Mouse (Mus musculus) embryo, embryonic 11.5 days (tissue): ENCODE measurements around the gene Ror1.

Experiments used
- DNase-seq: peaks from one replicate; pipeline ENCODE4 v3.0.0-alpha.2; 2012; ENCODE audit warnings: low read depth, low spot score

The Ror1 gene

DNA sequence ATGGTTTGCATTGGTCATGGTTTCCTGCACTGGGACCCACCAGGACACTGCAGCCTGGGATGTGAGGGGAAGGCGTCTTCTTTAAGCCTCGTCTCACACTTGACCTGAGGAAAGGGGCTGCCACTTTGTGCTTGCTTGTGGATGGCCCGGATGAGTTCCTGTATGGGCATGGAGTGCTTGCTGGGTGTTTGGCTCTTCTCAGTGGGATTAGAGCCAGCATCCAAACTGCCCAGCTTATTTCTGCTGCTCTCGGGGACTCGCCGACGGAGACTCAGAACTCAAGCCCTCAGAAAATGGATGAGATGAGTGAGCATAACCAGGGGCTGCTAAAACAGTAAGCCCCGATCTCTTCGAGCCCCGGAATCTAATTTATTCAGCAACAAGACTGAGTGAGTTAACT is 157.1 kb downstream of the Ror1 start:
- no peak for DNase-seq

- DNase-seq = no peak
These were observed 157.8 kb downstream of the Ror1 start for GRCm38 (mm10) chr4:100253401-100253800.

- no peak for DNase-seq
These were observed 158.2 kb downstream of the Ror1 start for GRCm38 (mm10) chr4:100253831-100254230.

DNA sequence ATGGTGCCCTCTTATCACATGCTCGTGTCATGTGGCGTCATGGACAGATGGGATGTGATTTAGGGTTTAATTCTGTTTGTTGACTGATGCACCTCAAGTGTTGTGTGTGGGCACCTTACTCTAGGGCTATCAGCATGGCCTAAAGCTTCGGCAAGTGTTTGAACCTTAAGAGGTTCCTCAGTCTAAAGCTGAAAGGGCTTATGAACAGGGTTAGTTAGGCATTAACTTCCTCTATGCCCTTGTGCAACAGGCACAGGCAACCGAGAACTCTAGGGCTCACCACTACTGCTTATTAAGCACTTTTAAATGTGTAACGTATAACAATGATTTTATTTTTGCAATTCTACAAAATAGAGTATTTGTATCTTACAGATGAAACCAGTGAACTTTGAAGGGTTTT is 162.9 kb downstream of the Ror1 start:
- no peak for DNase-seq

GRCm38 (mm10) chr4:100263917-100264316 is 168.3 kb downstream of the Ror1 start:
- DNase-seq = no peak

GRCm38 (mm10) chr4:100271059-100271735 is 175.6 kb downstream of the Ror1 start:
- no peak for DNase-seq

DNA sequence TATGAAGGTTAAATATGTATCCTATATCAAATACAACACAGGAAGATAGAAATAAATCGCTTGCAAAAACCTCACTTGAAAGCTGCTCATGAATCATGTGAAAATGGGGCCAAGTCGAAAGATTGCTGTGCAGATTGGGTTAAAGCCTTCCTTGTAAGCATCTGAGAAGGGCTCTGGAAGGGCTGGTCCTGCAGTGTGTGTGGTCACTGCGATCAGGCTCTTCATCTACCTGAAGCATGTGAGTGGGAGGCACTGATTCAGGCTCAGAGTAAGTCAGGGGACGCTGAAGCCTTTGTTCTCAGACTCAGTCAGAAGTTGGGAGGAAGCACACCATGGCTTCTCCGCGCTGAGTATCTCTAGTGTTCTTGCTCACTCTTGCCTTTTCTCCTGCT is 176.1 kb downstream of the Ror1 start:
- DNase-seq = no peak

- DNase-seq = no peak
These were observed 177.8 kb downstream of the Ror1 start for GRCm38 (mm10) chr4:100273356-100273755.

DNA sequence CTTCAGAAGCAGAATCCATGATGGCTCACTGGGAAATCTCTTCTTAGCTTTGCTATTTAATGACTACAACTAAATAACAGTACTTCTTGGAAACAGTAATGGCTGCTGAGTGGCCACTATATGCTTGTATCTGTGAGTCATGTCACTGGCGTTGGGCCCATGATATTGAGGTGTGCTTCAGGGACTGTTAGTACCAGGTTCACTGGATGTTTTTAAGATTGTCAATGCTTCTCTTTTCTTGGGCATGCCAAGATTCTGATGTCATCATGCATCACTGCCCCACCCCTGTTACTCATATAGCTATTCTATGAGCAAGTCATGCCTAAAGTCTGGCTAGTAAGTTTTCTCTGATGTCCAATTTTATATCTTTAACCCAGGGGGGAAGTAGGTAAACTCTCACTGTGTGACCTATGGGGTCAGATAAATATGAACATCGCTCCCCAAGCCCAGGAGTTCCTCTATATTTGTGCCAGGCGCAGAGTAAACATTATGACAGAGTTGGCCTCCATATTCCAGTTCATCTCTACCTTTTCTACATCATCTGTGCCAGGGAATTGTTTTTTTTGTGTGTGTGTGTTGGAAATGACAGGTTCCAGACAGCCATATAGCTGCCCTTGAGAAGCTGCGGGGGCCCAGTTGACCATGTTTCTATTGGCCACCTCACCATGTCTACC is 178.4 kb downstream of the Ror1 start:
- no peak for DNase-seq

GRCm38 (mm10) chr4:100276482-100276881 is 180.9 kb downstream of the Ror1 start:
- DNase-seq = no peak

DNA sequence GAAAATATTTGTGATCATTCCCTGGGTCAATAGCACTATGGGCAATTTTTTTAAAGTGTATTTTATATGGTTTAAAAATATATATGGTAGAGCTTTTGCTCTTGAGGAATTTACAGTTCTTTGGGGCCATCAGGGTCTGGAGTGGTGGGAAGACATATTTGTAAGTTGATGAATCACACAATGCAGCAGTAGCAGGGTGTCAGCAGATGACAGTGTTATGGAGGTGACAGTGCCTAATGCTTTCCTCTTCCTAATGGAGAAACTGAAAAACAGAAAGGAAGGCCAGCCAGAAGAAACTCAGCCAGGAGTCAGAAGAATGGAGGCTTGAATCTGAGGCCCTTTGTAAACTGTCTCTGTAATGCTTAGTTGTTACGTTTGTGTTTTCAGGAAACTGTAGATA is 181.4 kb downstream of the Ror1 start:
- DNase-seq = no peak

- DNase-seq = no peak
These were observed 187.7 kb downstream of the Ror1 start for GRCm38 (mm10) chr4:100283171-100283880.

- DNase-seq = no peak
These were observed 188.9 kb downstream of the Ror1 start for GRCm38 (mm10) chr4:100284528-100284927.

DNA sequence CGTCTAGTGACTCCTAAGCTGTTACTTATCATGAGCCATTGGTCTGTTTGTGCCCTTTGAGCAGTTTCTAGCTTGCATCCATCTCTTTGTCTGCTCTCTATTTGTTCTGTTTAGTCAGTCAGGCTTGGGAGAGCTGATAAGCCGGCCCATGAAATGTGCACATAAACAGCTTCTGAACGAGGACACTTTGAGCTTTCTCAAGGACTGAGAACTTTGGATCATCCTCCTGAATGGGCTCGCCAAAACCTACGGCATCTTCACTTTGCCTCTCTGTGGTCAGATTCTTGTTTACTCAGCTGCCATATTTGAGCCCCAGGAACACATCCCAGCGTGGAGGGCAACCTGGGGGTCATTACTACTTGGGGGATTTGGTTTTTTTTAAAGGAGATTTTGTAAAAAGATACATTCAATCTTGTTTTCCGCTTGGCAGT is 190.5 kb downstream of the Ror1 start:
- DNase-seq = no peak

GRCm38 (mm10) chr4:100286800-100287199 is 191.2 kb downstream of the Ror1 start:
- DNase-seq = no peak

DNA sequence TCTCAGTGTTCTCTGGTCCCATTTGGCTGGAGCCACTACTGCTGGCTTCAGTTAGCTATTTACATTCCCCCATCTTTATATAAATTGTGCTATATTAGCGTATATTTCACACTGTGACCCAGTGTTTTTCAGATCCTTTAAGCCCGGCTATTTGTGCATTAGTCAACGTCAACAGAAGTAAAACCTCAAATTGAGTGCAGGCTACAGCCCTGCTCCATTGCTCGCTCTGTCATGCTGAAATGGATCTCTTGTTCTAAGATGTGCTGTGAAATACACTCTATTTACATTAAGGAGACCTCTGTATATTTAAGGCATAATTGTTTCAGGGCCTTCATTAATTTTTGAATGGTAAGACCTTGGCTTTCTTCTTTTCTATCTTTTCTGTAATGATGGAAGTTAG is 192.2 kb downstream of the Ror1 start:
- no peak for DNase-seq

DNA sequence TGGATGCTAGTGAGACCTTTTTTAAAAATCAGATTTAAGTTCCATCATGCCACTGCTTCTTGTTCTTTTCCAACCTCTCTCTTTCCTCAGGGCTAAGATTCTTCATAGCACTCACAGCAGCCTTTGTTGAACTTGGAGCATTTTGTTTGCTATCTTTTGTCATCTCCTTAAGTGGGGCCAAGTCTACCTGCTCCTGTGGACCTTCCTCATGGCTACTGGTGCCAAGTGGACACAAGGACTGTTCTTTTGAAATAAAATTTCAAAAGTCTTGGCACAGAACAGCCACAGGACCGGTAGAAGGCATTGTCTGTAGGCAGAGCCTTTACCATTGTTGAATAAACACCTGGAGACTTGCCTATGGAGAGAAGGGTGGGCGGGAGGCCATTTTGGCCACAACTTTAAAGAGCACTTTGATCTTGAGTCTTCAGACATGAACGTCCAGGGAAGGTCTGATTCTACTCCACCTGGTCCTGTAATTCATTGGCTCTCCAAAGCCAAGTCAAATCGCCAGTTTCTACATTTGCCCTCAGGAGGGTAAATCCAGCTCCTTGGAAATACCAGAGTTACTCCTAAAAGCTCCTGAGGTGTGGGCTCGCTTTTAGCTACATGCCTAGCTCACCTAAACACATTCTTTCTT is 195.5 kb downstream of the Ror1 start:
- DNase-seq = no peak

DNA sequence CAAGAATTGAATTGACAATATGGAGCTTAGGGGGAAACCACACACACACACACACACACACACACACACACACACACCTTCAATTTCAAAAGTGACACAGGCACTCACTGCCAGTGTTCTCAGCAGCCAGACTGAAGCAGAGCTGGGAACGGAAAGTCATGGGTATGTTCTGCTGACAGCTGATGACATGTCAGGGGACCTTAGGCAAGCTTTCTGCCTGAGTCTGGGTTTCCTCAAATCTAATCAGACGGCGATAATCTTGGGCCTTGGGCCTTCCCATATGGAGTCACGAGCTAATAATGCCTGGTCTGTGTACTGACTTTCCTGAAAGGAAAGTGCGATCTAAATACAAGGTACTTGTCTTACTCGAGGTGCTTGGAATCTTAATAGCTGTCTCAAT is 202.1 kb downstream of the Ror1 start:
- DNase-seq = no peak

DNA sequence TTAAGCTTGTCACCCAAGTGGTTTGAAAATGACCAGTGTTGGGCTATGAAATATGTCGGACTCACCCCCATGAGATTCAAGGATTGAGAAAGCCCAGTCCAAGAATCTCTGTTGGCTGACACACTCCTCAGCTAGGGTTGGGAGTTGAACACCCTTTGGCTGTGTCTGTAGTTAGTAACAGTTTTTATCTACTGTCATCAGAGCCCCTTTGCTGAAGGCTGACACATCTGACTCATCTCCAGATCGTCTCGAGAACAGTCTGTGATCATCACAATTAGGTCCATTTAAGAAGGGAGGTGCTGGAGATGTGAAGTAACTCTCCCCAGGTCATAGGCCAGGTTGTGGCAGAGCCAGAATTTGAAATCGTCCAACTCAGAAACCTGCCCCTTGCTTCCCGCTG is 203.0 kb downstream of the Ror1 start:
- no peak for DNase-seq

DNA sequence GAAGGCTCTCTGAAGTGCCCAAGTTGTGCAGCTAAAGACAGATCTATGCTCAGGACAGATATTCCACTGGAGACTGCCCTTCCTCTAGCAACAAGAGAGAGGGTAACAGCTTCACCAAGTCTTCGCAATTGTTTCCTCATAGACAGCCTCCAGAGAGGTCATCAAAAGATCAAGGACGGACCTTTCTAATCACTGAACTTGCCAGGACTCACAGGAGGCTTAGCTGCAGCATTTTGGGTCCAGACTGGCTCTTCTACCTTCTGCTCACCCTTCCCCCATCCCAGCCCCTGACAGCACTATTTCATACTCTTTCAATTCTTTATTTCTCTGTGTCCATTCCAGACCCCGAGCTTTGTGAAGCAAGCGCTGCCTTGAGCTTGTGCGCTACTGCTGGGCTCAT is 204.6 kb downstream of the Ror1 start:
- DNase-seq = no peak

DNA sequence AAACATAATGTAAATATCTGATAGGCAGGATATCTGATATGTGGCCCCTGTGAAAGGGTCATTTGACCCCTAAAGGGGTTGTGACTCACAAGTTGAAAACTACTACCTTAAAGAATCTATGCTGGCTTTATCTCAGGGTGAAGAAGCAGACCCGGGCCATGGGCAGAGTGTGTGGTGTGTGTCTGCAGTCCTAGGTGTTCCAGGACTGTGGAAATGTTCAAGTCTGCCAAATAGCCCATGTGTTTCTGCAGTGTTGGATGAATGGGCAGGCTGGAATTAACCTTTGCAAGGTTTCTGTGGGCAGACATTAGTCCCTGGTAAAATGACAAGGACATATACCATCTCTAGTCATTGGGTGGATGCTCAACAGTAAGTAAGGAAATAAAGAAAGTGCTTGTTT is 205.8 kb downstream of the Ror1 start:
- no peak for DNase-seq

- no peak for DNase-seq
These were observed 211.8 kb downstream of the Ror1 start for GRCm38 (mm10) chr4:100307365-100307764.
